Mouse (Mus musculus) T-helper 2 cell (primary cell): ENCODE data around the gene Unk.

Source experiments
- in situ Hi-C: fragments of 300-600 bp; cut with MboI, MseI; formaldehyde crosslinking; loops from one replicate; pipeline ENCODE4 v1.15.1; 2025; ENCODE audit warnings: high pct_unique_total_duplicates

The Unk gene

DNA sequence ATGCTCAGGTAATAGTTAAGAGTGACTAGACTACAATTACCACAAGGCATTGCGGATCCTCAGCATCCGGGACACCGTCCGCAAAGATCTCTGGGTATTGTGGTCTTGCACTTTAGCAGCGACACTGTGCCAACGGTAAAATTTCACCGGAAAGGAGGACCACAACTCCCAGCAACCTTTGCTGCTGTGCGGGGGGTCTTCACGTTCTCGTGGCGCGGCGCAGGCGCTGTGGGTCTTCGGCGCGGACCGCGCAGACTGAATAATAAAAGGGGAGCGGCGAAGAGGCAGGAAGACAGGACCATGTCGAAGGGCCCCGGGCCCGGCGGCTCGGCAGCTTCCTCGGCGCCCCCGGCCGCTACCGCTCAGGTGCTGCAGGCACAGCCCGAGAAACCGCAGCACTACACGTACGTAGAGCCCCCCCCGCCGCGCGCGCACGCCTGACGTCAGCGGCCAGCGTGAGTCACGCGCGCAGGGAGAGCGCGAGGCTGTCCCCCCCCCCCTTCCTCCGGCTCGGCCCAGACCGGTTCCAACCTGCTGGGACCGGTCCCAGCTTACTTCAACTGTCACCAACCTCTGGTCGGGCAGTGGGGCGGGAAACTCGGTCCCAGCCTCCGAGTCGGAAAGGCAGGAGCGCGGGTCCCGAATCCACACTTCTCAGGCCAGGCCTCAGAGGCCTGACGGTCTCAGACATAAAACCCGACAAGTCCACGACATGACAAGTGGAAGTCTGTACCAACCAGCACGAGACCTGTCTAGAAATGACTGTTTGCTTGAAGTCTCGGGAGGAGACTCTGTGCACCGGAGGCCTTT, at the start of gene Unk:
Gene Unk, plus strand, starts transcription at position 235 of the 810 bp plus-strand sequence.
- in situ Hi-C loops, result loop anchor here (5.0 kb wide), 1 partner anchor 42 kb away; no protein-coding TSS in a partner anchor

DNA sequence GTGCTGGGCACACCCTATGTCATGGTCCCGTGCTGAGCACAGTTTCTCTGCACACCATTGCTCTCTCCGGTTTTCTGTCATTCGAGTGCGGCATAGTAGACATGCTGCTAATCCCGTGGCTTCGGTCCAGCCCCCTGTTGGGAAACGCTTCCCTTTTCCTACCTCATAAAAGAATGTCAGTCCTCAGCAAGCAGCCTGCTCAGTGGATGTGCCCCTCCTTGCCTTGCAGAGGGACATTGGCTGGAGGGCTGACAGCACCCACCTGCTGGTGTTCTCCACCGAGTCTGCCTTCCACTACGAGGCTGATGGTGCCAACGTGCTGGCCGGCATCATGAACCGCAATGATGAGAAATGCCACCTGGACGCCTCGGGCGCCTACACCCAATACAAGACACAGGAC, 47.6 kb upstream of the Unk start:
- in situ Hi-C loops, result no loop called here

DNA sequence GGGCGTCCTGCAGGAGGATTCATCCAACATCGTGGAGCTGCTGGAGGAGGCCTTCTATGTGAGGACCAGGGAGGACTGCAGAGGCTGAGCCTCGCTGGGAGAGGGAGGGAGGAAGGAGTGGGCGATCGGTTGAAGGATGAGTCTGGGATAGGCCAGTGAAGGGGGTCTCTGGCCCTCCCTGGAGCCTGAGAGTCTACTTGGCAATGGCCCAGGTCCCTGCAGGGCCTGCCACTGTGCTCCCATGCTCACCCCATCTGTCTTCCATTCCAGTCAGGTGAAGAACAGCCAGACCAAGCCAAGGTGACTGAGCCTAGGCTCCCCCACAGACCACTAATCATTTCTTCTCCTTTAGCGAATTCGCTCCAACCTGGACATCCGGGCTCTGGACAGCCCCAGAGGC, 46.8 kb upstream of the Unk start:
- in situ Hi-C loops, result no loop called here

DNA sequence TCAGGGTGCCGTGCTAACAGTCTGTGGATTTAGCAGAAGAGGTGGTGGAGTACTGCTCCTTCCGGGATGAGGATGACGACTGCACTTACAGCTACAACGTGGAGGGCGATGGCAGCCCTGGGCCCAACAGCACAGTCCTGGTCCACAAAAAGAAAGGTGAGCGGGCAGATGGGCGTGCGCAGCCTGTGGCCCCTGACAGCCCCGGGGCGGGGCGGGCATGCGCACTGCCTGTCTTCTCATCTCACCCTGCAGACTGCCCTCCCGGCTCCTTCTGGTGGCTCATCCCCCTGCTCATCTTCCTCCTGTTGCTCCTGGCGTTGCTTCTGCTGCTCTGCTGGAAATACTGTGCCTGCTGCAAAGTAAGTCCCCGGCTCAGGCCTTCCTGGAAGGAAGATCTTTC, 40.4 kb upstream of the Unk start:
- in situ Hi-C loops, result no loop called here

DNA sequence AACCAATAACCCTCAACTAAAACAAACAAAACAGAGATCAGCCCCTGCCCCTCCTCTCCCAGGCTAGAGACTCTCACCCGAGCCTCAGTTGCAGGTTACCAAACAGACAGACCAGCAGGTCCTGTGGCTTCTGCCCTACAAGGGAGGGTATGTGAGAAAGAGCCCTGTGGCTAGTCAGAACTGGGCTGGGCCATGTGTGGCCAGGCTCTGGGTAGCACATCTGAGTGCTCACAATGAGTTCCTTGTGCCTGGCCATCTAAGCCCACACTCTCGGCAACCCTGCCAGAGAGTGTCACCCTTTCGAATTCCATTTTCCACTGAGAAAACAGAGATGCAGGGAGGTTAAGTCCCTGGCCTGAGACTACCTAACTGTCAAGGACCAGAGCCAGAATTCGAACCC, 38.0 kb upstream of the Unk start:
- in situ Hi-C loops, result no loop called here

DNA sequence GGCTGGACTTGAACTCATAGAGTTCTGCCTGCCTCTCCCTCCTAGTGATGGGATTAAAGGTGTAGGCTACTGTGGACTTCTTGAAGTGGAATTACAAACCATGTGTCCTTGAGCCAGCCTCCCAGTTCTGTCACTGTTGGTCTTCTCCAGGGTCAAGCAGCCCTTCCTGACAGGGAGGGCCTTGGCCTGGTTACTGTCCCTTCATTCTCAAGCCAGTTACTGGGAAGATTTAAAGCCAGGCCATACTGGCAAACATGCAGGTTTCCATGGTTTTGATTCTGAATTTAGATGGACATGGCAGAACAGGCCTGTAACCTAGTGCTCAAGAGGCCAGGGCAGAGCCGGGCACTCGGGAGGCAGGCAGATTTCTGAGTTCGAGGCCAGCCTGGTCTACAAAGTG, 34.9 kb upstream of the Unk start:
- in situ Hi-C loops, result no loop called here

DNA sequence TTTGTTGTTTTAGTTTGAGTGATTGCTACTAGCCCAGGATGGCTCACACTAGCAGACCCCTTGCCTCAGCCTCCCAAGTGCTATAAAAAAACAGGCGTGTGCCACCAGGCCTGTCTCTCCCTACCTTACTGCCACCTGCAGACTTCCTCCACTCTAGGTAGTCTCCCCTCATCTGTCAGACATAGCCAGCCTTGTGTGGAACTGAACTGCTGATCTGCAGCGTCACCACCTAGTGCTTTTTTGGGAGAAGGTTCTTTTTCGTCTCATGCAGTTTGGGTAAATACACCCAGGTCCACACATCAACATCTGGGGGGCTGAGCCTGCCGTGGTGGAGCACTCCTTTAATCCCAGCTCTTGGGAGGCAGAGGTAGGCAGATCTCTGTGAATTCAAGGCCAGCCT, 33.1 kb upstream of the Unk start:
- in situ Hi-C loops, result no loop called here

DNA sequence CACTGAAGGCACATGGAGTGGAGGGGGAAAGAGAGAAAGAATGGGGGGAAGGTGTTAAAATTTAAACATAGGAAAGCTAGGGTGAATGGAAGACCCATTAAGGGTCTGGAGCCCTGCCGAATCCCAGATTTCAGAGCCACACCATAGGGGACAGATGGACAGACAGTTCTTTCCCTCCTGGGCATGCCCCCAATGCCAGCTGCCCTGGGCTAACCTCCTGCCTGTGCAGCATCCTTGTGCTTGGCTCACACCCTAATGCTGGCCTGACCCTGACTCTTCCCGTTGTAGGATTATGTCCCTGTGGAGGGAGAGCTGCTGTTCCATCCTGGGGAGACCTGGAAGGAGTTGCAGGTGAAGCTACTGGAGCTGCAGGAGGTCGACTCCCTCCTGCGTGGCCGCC, 32.5 kb upstream of the Unk start:
- in situ Hi-C loops, result no loop called here

DNA sequence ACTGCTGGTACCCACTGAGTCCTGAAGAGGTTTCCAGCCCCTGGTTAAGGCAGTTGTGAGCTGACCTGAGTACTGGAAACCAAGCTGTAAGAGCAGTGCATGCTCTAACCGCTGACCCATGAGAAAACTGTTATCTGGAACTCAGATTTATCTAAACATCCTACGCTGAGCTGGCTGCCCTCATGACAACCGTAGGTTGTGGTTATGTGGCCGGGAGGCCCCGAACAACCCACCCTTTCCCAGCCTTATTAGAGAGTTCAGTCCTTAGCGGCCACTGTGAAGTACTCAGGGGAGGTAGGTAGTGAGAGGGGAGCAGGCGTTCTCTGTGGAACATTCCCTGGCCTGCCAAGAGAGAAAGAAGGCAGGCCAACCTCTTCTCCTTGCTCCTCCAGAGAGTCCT, 31.1 kb upstream of the Unk start:
- in situ Hi-C loops, result no loop called here

DNA sequence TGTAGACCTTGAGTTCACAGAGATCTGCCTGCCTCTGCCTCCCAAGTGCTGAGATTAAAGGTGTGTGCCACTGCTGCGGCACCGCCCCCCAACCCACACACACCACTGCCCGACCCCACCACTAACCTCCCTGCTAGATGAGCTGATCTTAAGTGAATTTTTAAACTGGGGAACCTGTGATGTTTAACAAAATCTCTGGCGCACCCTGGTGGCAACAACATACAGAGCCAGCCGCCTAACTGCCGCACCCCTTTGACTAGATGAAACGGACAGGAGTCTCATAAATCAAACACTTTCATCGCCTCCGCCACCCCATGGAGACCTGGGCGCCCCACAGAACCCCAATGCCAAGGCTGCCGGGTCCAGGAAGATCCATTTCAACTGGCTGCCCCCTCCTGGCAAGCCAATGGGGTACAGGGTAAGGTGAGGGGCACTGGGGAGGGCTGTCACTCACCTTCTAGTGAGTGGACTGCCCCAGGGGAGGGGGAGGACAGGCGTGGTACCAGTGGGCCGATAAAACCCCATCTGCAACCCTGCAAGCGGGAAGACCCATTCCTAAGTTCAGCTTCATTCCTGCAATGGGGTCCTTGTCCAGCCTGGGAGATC, 30.5 kb upstream of the Unk start:
- in situ Hi-C loops, result no loop called here

DNA sequence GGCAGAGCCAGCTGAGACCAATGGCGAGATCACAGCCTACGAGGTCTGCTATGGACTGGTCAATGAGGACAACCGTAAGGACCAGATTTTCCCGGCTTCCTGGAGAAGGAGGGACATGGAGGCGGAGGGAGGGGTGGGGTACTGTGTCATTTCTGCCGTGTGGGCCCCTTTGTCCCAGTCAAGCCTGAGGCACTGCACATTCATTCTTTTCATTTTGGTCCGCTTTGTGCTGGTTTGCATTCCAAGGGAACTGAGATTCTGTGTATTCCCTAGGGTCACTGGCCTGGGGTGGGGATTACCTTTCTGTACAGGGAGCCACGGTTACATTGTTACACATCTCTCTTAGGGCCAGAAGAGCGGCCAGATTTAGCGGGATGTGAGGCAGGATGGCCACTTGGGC, 29.5 kb upstream of the Unk start:
- in situ Hi-C loops, result no loop called here

DNA sequence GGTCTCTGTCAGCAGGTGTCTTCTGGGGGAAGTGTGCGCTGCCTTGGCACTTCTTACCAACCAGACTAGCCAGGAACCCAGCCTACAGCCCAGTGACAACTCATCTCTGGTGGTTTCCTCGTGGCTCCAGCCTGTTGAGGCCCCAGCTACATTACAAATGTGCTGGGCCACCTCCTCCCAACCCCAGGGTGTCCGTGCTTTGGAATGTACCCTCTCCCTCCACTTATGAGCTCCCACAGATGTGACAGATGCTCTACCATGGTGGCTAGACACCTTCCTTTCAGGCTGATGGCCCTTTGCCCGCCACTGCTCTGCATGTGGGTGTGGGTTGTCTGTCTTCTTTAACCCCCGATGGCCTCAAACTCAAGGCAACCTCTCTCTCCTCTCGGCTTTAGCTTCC, 28.4 kb upstream of the Unk start:
- in situ Hi-C loops, result no loop called here

DNA sequence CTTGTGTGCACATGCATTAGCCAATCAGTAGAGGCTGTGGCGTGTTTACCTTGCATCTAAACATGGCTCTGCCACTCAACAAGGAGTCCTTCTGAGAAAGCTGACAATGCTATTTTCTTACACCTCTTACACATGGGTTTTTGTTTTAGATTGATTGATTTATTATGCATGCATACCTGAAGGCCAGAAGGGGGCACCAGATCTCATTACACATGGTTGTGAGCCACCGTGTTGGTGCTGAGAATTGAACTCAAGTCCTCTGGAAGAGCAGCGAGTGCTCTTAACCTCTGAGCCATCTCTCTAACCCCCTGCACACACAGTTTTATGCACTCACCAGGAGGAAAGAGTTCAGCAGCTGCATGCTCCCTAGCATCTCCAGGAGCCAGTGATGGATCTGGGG, 27.2 kb upstream of the Unk start:
- in situ Hi-C loops, result no loop called here

DNA sequence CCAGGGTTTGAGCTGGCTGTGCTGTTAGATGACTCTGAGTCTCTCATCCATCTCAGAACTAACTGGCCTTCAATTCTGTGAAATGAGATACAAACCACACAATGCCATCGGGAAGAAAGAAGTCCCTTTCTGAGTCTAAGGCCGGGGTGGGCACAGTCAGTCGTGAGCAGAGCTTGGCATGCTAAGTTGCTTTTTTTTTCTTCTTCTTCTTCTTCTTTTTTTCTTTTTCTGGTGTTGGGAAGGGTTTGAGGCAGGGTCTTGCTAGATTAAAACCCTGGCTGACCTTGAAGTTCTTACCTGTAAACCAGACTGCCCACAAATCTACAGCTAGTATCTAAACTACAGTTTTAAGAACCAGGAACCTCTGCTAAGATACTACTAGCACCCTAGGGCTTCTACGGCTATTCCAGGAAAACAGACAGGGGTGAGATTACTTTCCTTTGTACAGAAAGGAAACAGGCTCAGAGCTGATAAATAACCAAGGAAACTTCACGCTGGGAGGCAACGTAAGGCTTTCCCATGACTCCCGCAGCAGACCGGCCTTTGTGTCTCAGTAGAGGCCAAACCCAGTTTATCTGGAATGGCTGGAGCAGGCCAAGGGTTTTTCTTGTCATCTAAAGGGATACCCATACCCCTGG, 25.8 kb upstream of the Unk start:
- in situ Hi-C loops, result no loop called here

DNA sequence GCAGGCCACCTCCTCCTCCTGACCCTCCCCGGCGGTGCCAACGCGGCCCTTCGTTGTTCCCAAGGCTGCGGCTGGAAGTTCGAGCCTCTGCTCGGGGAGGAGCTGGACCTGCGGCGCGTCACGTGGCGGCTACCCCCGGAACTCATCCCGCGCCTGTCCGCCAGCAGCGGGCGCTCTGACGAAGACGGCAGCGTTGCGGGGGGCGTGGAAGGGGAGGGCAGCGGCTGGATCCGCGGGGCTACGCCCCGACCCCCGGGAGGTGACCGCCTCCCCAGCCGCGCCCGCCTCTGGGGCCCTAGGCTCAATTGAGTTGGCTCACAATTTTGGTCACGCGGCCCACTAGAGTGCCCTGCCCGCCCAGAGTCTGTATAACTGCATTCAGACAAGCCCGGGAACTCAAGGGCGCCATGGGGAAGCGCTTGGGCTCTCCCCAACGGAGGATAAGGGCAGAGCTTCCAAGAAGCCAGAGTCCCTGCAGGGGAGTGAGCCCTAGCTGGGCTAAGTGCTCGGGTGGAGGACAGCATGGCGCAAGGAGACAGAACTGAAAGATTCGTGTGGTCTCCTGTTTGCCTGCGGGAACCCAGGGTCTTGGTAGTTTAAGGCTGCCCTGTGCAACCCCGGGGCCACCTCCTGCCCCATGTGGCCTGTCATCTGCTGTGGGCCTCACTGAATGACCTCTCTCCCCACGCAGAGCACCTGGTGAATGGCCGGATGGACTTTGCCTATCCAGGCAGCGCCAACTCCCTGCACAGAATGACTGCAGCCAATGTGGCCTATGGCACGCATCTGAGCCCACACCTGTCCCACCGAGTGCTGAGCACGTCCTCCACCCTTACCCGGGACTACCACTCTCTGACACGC, 25.1 kb upstream of the Unk start:
- in situ Hi-C loops, result no loop called here

DNA sequence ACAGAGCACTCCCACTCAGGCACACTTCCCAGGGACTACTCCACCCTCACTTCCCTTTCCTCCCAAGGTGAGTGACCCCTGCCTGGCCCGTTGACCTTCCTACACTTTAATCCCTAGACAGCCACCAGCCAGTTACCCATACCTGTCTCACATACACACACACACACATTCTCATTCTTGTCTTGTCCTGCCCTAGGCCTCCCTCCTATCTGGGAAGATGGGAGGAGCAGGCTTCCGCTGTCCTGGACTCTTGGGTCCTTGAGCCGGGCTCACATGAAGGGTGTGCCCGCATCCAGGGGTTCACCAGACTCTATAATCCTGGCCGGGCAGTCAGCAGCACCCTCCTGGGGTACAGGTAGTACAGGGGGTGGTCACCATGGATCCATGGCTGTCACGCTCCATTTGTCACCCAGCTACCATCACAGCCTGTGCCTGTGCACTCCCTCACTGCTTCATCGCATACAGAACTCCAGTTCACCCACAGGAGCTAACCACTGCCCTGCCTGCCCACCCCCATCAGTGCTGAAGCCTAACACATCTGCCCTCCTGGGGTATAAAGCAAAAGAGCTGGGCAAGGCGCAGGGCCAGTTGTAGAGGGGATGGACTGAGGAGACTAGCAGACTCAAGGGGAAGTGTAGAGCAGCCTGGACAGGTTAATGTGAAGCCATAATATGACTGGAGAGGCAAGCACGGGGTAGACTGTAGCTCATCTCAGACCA, 24.3 kb upstream of the Unk start:
- in situ Hi-C loops, result no loop called here

DNA sequence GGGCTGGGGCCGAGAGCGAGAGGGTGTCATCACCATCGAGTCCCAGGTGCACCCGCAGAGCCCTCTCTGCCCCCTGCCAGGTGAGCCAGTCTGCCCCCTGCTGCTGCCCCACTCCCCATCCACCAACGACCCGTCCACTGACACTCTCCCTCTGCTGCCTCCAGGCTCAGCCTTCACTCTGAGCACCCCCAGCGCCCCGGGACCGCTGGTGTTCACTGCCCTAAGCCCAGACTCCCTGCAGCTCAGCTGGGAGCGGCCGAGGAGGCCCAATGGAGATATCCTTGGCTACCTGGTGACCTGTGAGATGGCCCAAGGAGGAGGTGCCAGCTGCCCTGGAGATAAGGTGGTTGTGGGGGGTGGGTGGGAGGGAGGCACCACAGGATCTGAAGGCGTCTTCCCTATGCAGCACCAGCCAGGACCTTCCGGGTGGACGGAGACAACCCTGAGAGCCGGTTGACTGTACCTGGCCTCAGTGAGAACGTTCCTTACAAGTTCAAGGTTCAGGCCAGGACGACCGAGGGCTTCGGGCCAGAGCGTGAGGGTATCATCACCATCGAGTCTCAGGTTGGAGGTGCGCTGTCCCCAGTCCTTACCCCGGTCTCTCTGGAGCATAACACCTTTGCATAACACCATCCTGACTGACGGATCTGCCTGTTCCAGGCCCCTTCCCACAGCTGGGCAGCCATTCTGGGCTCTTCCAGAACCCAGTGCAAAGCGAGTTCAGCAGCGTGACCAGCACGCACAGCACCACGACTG, 22.8 kb upstream of the Unk start:
- in situ Hi-C loops, result no loop called here

DNA sequence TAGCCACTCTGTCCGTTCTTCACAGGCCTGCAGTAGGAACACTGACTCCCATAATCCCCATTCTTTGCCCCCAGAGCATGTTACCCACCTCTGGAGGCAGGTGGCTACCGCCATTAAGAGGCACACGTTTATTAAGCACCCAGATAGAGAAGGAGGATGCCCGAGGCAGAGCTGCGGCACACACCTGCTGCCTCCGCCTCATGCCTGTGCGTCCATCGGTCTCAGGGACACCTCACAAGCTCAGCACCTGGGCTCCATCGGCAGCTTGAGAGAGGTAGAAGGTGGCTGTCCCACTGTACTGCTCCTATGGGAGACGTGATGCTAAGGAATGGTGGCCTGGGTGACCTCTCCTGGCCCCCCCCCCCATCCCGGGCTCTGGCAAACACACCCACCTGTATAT, 21.7 kb upstream of the Unk start:
- in situ Hi-C loops, result no loop called here

DNA sequence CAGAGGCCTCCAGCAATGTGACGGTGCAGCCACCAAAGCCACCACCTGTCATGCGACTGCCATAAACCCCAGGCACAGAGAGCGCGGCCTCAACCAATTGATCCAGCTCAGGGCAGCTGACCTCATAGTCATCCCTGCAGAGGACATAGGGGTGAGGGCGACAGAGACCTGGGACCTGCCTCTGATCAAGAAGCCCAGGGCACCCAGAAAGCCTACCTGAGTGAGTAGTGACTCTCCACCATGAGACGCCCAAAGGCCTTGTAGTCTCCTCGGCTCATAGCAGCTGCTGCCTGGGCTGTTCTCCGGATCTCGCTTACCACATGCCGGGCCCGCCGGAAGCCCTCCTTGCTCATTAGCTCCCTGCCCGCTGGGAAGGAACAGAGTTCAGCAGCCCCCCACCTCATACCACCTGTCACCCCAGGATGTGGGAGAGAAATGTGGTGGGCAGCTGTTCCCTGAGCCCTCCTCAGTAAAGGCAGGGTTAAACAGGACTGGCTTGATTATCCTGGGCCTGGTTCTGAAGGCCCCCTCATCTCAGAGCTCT, 21.2 kb upstream of the Unk start:
- in situ Hi-C loops, result no loop called here

DNA sequence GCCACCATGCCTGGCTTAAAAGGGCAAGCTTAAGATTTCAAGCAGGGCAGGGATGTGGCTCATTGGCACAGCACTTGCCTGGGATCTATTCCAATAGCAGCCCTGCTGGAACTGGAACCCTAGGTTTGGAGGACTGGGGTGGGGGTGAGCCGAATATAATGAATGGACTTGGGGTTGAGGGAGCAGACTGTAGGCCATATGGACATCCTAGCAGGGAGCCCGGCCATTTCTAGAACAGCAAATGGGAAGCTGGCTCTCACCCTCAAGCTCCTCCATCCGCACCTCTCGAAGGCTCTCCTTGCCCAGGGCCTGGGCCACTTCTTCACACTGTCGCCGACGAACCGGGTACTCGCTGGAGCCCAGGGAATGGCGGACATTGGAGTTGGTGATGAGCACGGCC, 20.5 kb upstream of the Unk start:
- in situ Hi-C loops, result loop anchor here (5.0 kb wide), 1 partner anchor 77 kb away; the partner anchor contains the start of genes Recql5 and Sap30bp
